Mouse (Mus musculus): ENCODE measurements around the gene Rrbp1.

GRCm38 (mm10) chr2:143982152-143982551, 28.9 kb downstream of the Rrbp1 start:
- no peak for TF ChIP-seq CTCF (IDR thresholded peaks at IDR 0.05 in 2 of 3, conservative IDR thresholded peaks at IDR 0.05 in 1 of 3; ENCODE audit: control insufficient read depth in 1 of 3, insufficient read depth in 1 of 3, low read depth in 2 of 3, low read length in 3 of 3, poor library complexity in 1 of 3, severe bottlenecking in 1 of 3)
- TF ChIP-seq POLR2A (IDR thresholded peaks at IDR 0.05; ENCODE audit: control insufficient read depth in 1 of 2, insufficient read depth in 1 of 2, low read depth in 1 of 2, low read length in 2 of 2, poor library complexity in 1 of 2) = no peak
